Mouse (Mus musculus) neural tube, postnatal 0 days (tissue): Measurements from ENCODE around the gene Hnrnpab. TPM values are rescaled to one million over a fixed set of nuclear protein-coding genes. Genes with fewer than 3 reads are reported as not detected.

ENCODE experiments used
- polyA plus RNA-seq: library from polyadenylated mRNA; unstranded; fragments of >200 nt; fragmentation: Nextera tagmentation; extraction: Ambion mirVana; gene quantifications from 2 replicates; pipeline ENCODE4 v1.2.1, GENCODE M21; 2015

Gene Hnrnpab
- polyA plus RNA-seq = 180 and 199 TPM in 2 replicates

DNA sequence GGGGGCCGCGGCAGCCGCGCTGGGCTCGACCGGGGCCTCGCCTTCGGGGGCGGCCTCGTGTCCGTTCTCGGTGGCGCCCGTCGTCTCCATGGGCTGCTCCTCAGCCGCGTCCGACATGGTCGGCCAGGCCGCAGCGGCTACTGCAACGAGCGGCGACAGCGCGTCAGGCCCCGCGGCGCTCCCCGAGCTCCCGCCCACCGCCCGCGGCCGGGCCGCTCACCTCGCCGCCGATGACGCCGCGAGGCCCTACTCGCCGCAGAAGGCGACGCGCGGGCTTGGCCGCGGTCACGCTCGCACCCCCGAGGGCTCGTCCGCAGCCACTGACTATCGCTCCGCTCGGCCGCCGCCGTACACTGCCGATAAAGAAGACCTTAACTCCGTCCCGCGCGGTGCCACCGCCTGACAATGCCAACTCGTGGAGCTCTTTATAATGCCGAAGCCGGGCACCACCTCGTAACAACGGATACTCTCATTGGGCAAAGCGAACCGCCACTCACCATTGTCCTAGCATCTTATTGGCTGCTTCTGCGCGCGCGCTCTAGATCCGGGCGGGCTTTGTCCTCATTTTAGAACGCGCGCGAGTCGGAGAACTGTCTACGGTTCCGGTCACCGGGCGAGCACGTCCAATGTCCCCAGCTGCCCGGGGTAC lies at the start of gene Hnrnpab:
Gene Hnrnpab (minus strand): TSS at position 401 of the 649 bp plus-strand sequence.

DNA sequence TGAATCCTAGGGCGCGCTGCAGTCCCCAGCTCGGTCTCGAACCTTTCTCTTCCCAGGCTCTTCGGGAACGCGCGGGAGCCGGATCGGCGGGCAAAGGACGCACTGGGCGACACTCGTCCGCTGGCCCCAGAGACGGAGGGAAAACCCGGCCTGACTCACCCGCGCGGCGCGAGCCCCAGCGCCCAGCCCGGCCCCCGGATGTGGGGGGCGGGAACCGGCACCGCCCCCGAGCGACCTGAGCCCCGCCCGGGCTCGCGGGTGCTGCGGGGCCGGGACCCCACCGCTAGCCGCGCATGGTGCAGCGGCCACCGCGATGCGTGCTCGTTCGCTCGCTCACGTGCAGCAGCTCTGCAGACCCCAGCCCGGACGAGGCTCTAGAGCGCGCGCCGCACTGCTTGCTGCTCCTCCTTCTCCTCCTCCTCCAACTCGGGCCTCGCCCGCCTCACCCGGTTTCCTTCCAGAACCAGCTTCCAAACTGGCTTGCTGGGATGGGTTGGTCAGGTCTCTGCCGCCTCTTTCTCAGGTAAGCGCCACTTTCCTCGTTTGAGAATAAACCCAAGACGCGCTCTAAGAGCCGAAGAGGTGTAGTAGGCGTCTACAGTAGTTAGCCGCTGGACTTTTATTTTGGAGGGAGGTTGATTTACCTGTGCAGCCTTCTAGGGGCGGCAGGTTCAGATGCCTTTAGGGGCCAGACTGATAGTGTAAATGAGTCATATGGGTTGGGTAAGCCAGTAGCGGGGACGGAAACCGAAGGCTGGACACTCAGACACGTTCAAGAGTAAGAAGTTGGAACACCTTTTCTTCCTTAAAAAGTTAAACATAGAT lies 44.3 kb upstream of the Hnrnpab start, which contains the start of the genes N4bp3 and D930048N14Rik:
Gene N4bp3 (minus strand): TSS at position 152 of the 825 bp plus-strand sequence.
Gene D930048N14Rik (plus strand): TSS at position 264 of the 825 bp plus-strand sequence.

DNA sequence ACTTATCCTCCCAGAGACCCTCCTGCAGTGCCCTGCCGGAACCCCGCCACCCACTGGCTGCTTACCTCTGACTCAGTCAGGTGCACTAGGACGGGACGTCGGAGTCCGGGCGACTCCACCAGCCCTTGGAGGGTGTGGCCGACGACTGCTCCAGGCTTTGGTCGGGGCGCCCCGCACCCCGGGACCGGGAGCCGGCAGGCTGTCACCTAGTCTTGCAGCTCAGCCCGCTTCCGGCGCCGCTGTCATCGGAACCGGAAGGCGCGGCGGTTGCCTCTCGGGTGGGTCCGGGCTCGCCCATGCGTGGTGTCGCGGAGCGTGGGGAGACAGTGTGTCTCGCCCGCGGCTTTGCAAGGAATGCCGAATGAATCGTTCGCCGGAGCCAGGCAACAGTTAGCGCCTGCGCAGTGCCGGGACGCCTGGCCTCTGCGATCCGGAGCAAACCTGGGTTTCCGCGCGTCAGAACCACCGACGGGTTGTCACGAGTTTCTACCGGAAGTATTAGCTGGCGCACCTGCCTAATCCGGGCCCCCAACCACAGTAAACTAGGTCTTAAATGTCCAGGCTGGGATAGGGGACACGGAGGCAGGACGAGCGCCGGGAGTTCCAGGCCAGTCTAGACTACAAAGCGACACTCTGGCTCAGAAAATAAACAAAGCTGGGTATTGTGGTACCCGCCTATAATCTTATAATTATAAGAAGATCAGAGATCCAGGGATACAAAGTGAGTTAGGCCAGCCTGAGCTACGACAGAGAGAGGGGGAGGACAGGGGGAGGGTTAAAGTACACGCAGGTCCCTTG lies 29.1 kb upstream of the Hnrnpab start, which contains the start of gene Rmnd5b:
Gene Rmnd5b (minus strand): TSS at position 372 of the 798 bp plus-strand sequence.

DNA sequence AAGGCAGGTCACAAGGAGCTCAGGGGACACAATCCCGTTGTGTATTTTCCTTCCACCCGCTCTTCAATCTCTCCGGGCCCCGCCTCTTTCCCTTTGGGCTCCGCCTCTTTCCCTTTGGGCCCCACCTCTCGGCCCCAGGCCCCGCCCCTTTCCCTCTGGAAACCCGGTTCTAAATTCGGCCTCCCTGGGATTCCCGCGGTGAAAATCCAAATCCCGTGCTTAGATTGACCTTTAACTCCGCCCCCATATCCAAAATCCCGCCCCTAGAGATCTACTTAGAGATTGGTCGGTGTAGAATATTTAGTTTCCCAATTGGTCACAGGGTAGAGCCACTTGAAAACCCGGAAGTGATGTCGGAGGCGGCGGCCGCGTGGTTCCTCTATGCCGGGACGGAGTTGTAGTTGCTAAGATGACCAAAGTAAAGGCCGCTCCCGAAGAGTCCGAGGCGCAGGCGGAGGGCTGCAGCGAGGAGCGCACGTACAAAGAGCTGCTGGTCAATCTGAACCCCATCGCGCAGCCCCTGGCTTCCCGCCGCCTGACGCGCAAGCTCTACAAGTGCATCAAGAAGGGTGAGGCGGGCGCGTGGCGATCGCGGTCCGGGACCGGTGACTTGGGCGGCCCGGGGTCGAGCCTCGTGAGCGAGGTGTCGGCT lies 12.9 kb upstream of the Hnrnpab start, which contains the start of gene Nhp2:
Gene Nhp2 (plus strand): TSS at position 327 of the 652 bp plus-strand sequence.

DNA sequence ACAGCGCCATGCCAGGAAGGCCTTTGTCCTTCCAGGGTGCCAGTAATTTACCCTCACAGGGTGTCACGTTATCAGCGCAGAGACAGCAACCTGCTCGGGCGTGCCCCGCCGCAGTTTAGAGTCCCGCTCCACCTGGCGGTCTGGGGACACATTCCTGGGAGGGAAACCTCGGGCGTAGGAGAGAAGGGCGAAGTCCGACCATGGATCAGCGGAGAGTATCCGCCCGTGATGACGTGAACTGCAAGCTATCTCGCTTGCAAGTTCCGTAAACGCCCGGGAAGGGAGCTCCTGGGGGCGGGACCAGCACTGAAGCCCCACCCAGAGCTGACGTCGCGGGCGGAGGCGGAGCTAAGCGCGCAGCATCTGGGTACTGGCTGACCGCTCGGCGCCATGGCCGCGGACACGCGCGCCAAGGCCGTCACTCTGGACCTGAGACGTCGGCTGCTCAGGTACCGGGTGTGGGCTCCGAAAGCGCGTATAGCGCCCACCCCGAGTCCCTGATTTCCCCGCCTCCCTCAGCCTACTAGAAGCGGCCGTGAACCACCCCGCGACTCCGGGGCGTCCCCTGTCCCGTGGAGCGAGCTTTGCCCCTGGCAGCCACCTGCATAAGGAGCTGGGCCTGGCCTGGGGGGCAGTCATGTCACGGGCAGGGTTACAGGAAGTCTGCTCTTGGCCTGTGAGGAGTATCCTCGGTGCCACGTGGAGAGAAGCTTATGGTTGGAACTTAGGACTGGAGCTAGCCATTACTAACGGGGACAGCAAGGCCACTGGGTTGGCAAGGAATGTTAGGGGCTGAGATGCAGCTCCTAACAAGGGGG lies 22.0 kb downstream of the Hnrnpab start, which contains the start of gene Phykpl:
Gene Phykpl (plus strand): TSS at position 327 of the 818 bp plus-strand sequence.

Other genes with a start within 250 kb of the Hnrnpab start
- gene Phykpl, start 22.1 kb downstream of the Hnrnpab start, polyA plus RNA-seq = 6.9 and 7.9 TPM in 2 replicates
- 92.6 and 107 TPM in 2 replicates for gene Nhp2, start 12.9 kb upstream of the Hnrnpab start, polyA plus RNA-seq
- gene Rmnd5b, start 29.0 kb upstream of the Hnrnpab start, polyA plus RNA-seq = 64.2 and 70.1 TPM in 2 replicates
- 34.1 and 36.4 TPM in 2 replicates for gene N4bp3, start 44.0 kb upstream of the Hnrnpab start, polyA plus RNA-seq
- gene D930048N14Rik, start 44.1 kb upstream of the Hnrnpab start, polyA plus RNA-seq = 1.5 and 1.7 TPM in 2 replicates
- 94.9 and 118 TPM in 2 replicates for gene 0610009B22Rik, start 82.0 kb upstream of the Hnrnpab start, polyA plus RNA-seq
- gene Sec24a, start 156.8 kb upstream of the Hnrnpab start, polyA plus RNA-seq = 13.1 and 13.5 TPM in 2 replicates
- 237 and 253 TPM in 2 replicates for gene Sar1b, start 156.8 kb upstream of the Hnrnpab start, polyA plus RNA-seq